8 mouse cellular contexts compared by ENCODE assay signal in the genomic region with DNA sequence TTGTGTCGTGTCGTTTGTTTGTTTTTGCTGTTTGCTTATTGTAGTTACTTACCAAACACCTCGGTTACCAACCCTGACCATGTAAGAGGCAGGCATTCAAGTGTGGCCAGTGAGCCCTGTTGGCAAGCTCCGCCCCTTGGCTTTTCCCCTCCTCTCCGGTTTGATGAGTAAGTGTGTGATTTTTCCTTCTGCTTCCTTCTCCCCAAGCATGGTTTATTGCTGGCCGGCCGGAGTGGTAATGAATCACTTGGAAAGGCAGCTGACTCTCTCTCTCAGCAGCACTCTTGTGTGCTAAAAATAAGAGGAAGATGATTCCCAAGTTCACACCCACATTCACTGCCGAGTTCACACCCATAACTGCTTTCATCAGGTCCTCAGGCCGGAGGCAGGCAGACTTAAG. TPM values are rescaled to one million over a fixed set of nuclear protein-coding genes. Genes with fewer than 3 reads are reported as not detected.
DNase-seq lines count a peak whose midpoint lies in the region; ATAC-seq lines count a peak whose summit lies in the region.
"Had no signal": no experiment of that assay in that cellular context is flagged by ENCODE, and none has a peak within 500 bp of the region (broad histone marks: within the 10 kb centered on the region; RNA-seq: fewer than 3 reads in every experiment).

No protein-coding gene starts in this region.

- ATAC-seq in midbrain, embryonic 13.5 days: no peak

- no peaks in the 10 kb centered on the region for H3K36me3 ChIP-seq in midbrain, embryonic 13.5 days
- H3K36me3 ChIP-seq: liver, embryonic 15.5 days had no signal

- intact Hi-C loops in heart, postnatal 25 days (cut with DNase I): no loop called here
- intact Hi-C loops in left cerebral cortex, postnatal 25 days (cut with DNase I): no loop called here

- peaks cover 12% of the 10 kb centered on the region for H3K4me1 ChIP-seq in midbrain, embryonic 13.5 days (replicated peaks)

- H3K4me2 ChIP-seq in midbrain, embryonic 13.5 days (replicated peaks): no peak overlapping the region
- H3K4me2 ChIP-seq: liver, embryonic 15.5 days had no signal

- peak; percentile 81 for DNase-seq in Muller cell, postnatal 12 days (ENCODE audit: inconsistent ontology term)
- peak; percentile 80 for DNase-seq in adrenal gland, postnatal 14 days
- peak; percentile 14 for DNase-seq in heart, postnatal 25 days (ENCODE audit: low spot score)
- DNase-seq in left cerebral cortex, postnatal 25 days (ENCODE audit: low spot score in 2 of 2): peak; percentile 39 to 90
- peak; percentile 46 for DNase-seq in urinary bladder, postnatal 25 days (ENCODE audit: low spot score)
- no peak for DNase-seq in ovary, adult 18-20 months (ENCODE audit: low spot score)

- WGBS in midbrain, embryonic 13.5 days: 90% methylated on average over 9 of the region's 9 CpGs

- no peak overlapping the region for H3K27ac ChIP-seq in midbrain, embryonic 13.5 days
- H3K27ac ChIP-seq: liver, embryonic 15.5 days had no signal

- H3K9me3 ChIP-seq in midbrain, embryonic 13.5 days: no peaks in the 10 kb centered on the region
- H3K9me3 ChIP-seq: liver, embryonic 15.5 days had no signal

- H3K9ac ChIP-seq in midbrain, embryonic 13.5 days (replicated peaks): no peak overlapping the region
- H3K9ac ChIP-seq: liver, embryonic 15.5 days had no signal

- H3K4me3 ChIP-seq in midbrain, embryonic 13.5 days (replicated peaks): no peak overlapping the region
- H3K4me3 ChIP-seq: liver, embryonic 15.5 days had no signal

- H3K27me3 ChIP-seq in midbrain, embryonic 13.5 days: no peaks in the 10 kb centered on the region
- H3K27me3 ChIP-seq: liver, embryonic 15.5 days had no signal

RNA-seq across cellular contexts. Expression of a gene that starts 15.4 kb away (rescaled TPM):
- total RNA-seq in adrenal gland, postnatal 14 days (2021): 99.6 and 103 TPM in 2 replicates
- 10 to 100 TPM; 64.4 to 66.1 TPM for total RNA-seq in heart, postnatal 25 days (2021)
- total RNA-seq in left cerebral cortex, postnatal 25 days (2021): 10 to 100 TPM; 39.3 to 39.6 TPM
- 42.9 and 43.5 TPM in 2 replicates for polyA plus RNA-seq in midbrain, embryonic 13.5 days (2015; fragmentation: Nextera tagmentation; extraction: Ambion mirVana)
